Mouse (Mus musculus) testis, adult 2 months (tissue): ENCODE measurements around the gene Syt3.

Experiments
- CTCF ChIP-seq: fragments of 200-500 bp; IDR thresholded peaks from 2 replicates; pipeline ENCODE4 v1.5.1; 2012; ENCODE audit warnings: low read depth, mild to moderate bottlenecking, inconsistent platforms, low read length, moderate library complexity; ENCODE audit not compliant: control insufficient read depth, insufficient read depth, insufficient replicate concordance
- POLR2A ChIP-seq: fragments of 200-500 bp; IDR thresholded peaks from 2 replicates; pipeline ENCODE4 v1.6.1; 2012; ENCODE audit warnings: low read depth, mild to moderate bottlenecking, inconsistent platforms, low read length, moderate library complexity; ENCODE audit not compliant: control insufficient read depth

GRCm38 (mm10) chr7:44405346-44406014, 21.6 kb downstream of the Syt3 start:
- TF ChIP-seq CTCF (no peak), POLR2A (peak; percentile 56; the same call in 1 of the 2 replicates)
